Mouse (Mus musculus): Measurements from ENCODE around the gene 1500011B03Rik. TPM values are rescaled to one million over a fixed set of nuclear protein-coding genes. Genes with fewer than 3 reads are reported as not detected.

1500011B03Rik gene
- polyA plus RNA-seq, 1 experiment = 31.4 TPM

DNA sequence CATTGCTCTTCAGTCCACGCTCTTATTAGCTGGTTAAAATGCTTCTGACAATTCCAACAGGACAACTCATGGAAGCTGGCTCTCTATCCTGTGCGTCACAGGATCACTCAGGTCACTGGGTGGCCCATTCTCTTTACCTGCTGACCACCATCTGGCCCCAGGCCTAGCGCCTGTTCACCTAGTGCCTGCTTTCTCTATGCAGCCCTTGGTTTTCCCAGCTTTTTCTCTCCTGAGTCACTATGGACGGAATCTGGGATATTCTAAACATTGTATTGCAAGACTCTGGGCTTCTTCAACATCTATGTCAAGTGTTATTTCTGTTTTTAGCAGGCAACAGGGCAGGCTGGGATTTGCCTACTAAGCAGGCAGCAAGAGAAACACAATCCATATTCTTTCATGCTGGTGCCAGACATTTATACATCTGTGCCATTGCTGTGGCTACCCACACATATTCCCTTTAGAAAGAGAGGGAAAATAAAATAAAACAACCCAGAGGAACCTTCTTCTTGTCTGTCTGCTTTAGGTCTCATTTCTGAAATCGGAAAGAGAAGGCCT, 63.7 kb downstream of the 1500011B03Rik start:
- TF ChIP-seq CEBPB (IDR thresholded peaks at IDR 0.05; ENCODE audit: insufficient read depth, poor library complexity, severe bottlenecking) (no peak), POLR2A (IDR thresholded peaks at IDR 0.05; ENCODE audit: insufficient read length, low read depth) (no peak)
- no peaks in the 10 kb centered on the region for H3K27me3 ChIP-seq (ENCODE audit: control insufficient read depth, insufficient read depth, insufficient read length)
- H3K79me2 ChIP-seq (ENCODE audit: control insufficient read depth, insufficient read depth) = no peaks in the 10 kb centered on the region
- H3K4me2 ChIP-seq (ENCODE audit: low read depth) = no peak overlapping the region
- peaks cover 19% of the 10 kb centered on the region for H3K36me3 ChIP-seq (ENCODE audit: control insufficient read depth, insufficient read depth)
- no peak overlapping the region for H3K4me3 ChIP-seq
- no peak overlapping the region for H3ac ChIP-seq (ENCODE audit: control insufficient read depth, insufficient read length)

Other genes with a start within 250 kb of the 1500011B03Rik start
- 0.12 TPM for gene Trpv4, start 165.0 kb downstream of the 1500011B03Rik start, polyA plus RNA-seq (2012; fragmentation: generic; extraction: Trizol)
- 45.2 TPM for gene Gltp, start 132.5 kb downstream of the 1500011B03Rik start, polyA plus RNA-seq (2012; fragmentation: generic; extraction: Trizol)
- gene Tchp, start 115.7 kb downstream of the 1500011B03Rik start, polyA plus RNA-seq (2012; fragmentation: generic; extraction: Trizol) = 9.3 TPM
- 51.2 TPM for gene Ankrd13a, start 48.8 kb downstream of the 1500011B03Rik start, polyA plus RNA-seq (2012; fragmentation: generic; extraction: Trizol)
- 21.6 TPM for gene Git2, start 48.0 kb downstream of the 1500011B03Rik start, polyA plus RNA-seq (2012; fragmentation: generic; extraction: Trizol)
- not detected for gene 4930519G04Rik, start 30.2 kb upstream of the 1500011B03Rik start, polyA plus RNA-seq (2012; fragmentation: generic; extraction: Trizol)
- 0.25 TPM for gene Gm9936, start 35.2 kb upstream of the 1500011B03Rik start, polyA plus RNA-seq (2012; fragmentation: generic; extraction: Trizol)
- 2.1 TPM for gene Oasl2, start 73.5 kb upstream of the 1500011B03Rik start, polyA plus RNA-seq (2012; fragmentation: generic; extraction: Trizol)
- 0.56 TPM for gene Oasl1, start 99.8 kb upstream of the 1500011B03Rik start, polyA plus RNA-seq (2012; fragmentation: generic; extraction: Trizol)
- 19.6 TPM for gene 2210016L21Rik, start 118.7 kb upstream of the 1500011B03Rik start, polyA plus RNA-seq (2012; fragmentation: generic; extraction: Trizol)
- not detected for gene Hnf1a, start 147.6 kb upstream of the 1500011B03Rik start, polyA plus RNA-seq (2012; fragmentation: generic; extraction: Trizol)
- 24.9 TPM for gene Sppl3, start 187.7 kb upstream of the 1500011B03Rik start, polyA plus RNA-seq (2012; fragmentation: generic; extraction: Trizol)

Data from myocyte (in vitro differentiated cells).